Mouse (Mus musculus) hindbrain, postnatal 0 days (tissue): ENCODE data around the gene Rhox12. TPM values are rescaled to one million over a fixed set of nuclear protein-coding genes. Genes with fewer than 3 reads are reported as not detected.
A peak's percentile ranks its signal among the peaks of the same experiment; 100 is the strongest.

Experiments
- ATAC-seq: fragments of 200-750 bp; cut with Nextera tagmentation; 2 replicates; pipeline ENCODE4 v1.8.0; 2017; ENCODE audit warnings: mild to moderate bottlenecking, moderate TSS enrichment, moderate library complexity
- DNase-seq: peaks from one replicate; pipeline ENCODE4 v3.0.0-alpha.2; 2015; ENCODE audit warnings: low spot score
- H3K27ac ChIP-seq: fragments of 300-500 bp; sonication (generic); 2 replicates; pipeline ENCODE4 v1.5.1; 2014; ENCODE audit warnings: mild to moderate bottlenecking
- H3K27me3 ChIP-seq: fragments of 300-500 bp; sonication (generic); 2 replicates; pipeline ENCODE4 v1.6.1; 2014; ENCODE audit warnings: low read length, mixed read lengths; ENCODE audit not compliant: insufficient read depth
- H3K36me3 ChIP-seq: fragments of 300-500 bp; sonication (generic); 2 replicates; pipeline ENCODE4 v1.6.1; 2014; ENCODE audit warnings: low read length, mixed read lengths; ENCODE audit not compliant: insufficient read depth
- H3K4me1 ChIP-seq: fragments of 300-500 bp; sonication (generic); 2 replicates; pipeline ENCODE4 v1.6.1; 2014; ENCODE audit warnings: antibody characterized with exemption, low read length, mixed read lengths; ENCODE audit not compliant: insufficient read depth
- H3K4me2 ChIP-seq: fragments of 300-500 bp; sonication (generic); 2 replicates; pipeline ENCODE4 v1.6.1; 2014; ENCODE audit warnings: low read depth, mild to moderate bottlenecking, low read length, moderate library complexity, mixed read lengths
- H3K4me3 ChIP-seq: fragments of 300-500 bp; sonication (generic); 2 replicates; pipeline ENCODE4 v1.5.1; 2014; ENCODE audit warnings: low read length
- H3K9ac ChIP-seq: fragments of 300-500 bp; sonication (generic); replicated peaks from 2 replicates; pipeline ENCODE4 v1.6.1; 2014; ENCODE audit warnings: mild to moderate bottlenecking, low read length, moderate library complexity, mixed read lengths
- H3K9me3 ChIP-seq: fragments of 300-500 bp; sonication (generic); 2 replicates; pipeline ENCODE4 v1.6.1; 2016; ENCODE audit warnings: low read length, mixed read lengths
- CTCF ChIP-seq: IDR thresholded peaks from 2 replicates; pipeline ENCODE4 v1.5.1; 2016; ENCODE audit warnings: antibody characterized with exemption, control low read depth, low read depth
- WGBS: fragments of 180-500 bp; shearing (Covaris S2); extraction: QIAGEN DNeasy Blood & Tissue Kit; methylation state at CpG from one replicate; pipeline ENCODE4 v1.1.7; 2014; 5-methylcytosine and 5-hydroxymethylcytosine counted together
- polyA plus RNA-seq: library from polyadenylated mRNA; unstranded; fragments of >200 nt; fragmentation: Nextera tagmentation; extraction: Ambion mirVana; gene quantifications from 2 replicates; pipeline ENCODE4 v1.2.1, GENCODE M21; 2015
- total RNA-seq: library from RNA; depleted of rRNA; stranded (reverse); fragments of >200 nt; gene quantifications from 2 replicates; pipeline ENCODE4 v1.2.3, GENCODE M21; 2014; rRNA removed

Rhox12 gene
- total and polyA plus RNA-seq, 2 experiments from 2014 or later: not detected

DNA sequence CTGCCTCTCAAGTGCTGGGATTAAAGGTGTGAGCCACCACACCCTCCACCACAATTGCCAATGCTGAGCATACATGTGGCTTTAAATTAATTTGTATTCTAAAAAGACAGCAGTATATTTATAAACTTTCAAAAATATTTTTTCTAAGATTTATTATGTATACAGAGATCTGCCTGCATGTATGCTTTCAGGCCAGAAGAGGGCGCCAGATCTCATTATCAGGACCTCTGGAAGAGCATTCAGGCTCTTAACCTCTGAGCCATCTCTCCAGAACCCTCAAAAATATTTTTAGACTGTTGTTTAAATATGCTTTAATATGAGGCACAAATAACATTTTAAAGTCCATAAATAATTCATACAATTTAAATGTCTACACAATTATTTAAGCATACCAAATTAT lies 49.2 kb downstream of the Rhox12 start:
- peak; percentile 32 for DNase-seq

More for the DNA sequence above, 49.2 kb downstream of the Rhox12 start:
- TF ChIP-seq CTCF: peak; percentile 52
- Histone ChIP-seq H3K27ac (no peak overlapping the region), H3K4me1 (no peaks in the 10 kb centered on the region), H3K4me3 (no peak overlapping the region), H3K27me3 (no peaks in the 10 kb centered on the region), H3K36me3 (no peaks in the 10 kb centered on the region), H3K4me2 (no peak overlapping the region), H3K9ac (no peak overlapping the region), H3K9me3 (no peaks in the 10 kb centered on the region)
- no peak for ATAC-seq
- WGBS: 0% methylated on average over 1 of the region's 1 CpGs

Other genes starting within 250 kb of the Rhox12 start
- gene Rhox8, start 232.0 kb downstream of the Rhox12 start, total RNA-seq: not detected in 2 replicates
- gene Rhox8, start 232.0 kb downstream of the Rhox12 start, polyA plus RNA-seq: not detected in 2 replicates
- not detected in 2 replicates for gene Rhox7b, start 213.7 kb downstream of the Rhox12 start, total RNA-seq
- not detected in 2 replicates for gene Rhox7b, start 213.7 kb downstream of the Rhox12 start, polyA plus RNA-seq
- gene Rhox9, start 209.1 kb downstream of the Rhox12 start, total RNA-seq: not detected in 2 replicates
- not detected in 2 replicates for gene Rhox9, start 209.1 kb downstream of the Rhox12 start, polyA plus RNA-seq
- not detected in 2 replicates for gene Btg1-ps1, start 92.1 kb downstream of the Rhox12 start, total RNA-seq
- not detected in 2 replicates for gene Btg1-ps1, start 92.1 kb downstream of the Rhox12 start, polyA plus RNA-seq
- not detected in 2 replicates for gene Btg1-ps2, start 67.8 kb downstream of the Rhox12 start, total RNA-seq
- not detected in 2 replicates for gene Btg1-ps2, start 67.8 kb downstream of the Rhox12 start, polyA plus RNA-seq
- not detected in 2 replicates for gene Rhox10, start 44.4 kb downstream of the Rhox12 start, total RNA-seq
- gene Rhox10, start 44.4 kb downstream of the Rhox12 start, polyA plus RNA-seq: not detected in 2 replicates
- gene Rhox11, start 25.8 kb downstream of the Rhox12 start, total RNA-seq: not detected in 2 replicates
- gene Rhox11, start 25.8 kb downstream of the Rhox12 start, polyA plus RNA-seq: not detected in 2 replicates
- not detected in 2 replicates for gene Rhox13, start 10.3 kb upstream of the Rhox12 start, total RNA-seq
- not detected in 2 replicates for gene Rhox13, start 10.3 kb upstream of the Rhox12 start, polyA plus RNA-seq
- gene Zbtb33, start 78.9 kb upstream of the Rhox12 start, total RNA-seq: 20.5 and 26.8 TPM in 2 replicates
- 3.0 and 3.3 TPM in 2 replicates for gene Zbtb33, start 78.9 kb upstream of the Rhox12 start, polyA plus RNA-seq
- gene Tmem255a, start 141.5 kb upstream of the Rhox12 start, total RNA-seq: 41.4 and 48.4 TPM in 2 replicates
- 37.3 and 38.5 TPM in 2 replicates for gene Tmem255a, start 141.5 kb upstream of the Rhox12 start, polyA plus RNA-seq
- gene Atp1b4, start 205.3 kb upstream of the Rhox12 start, total RNA-seq: 0.47 TPM in 1 of 2 replicates, not detected in the other
- gene Atp1b4, start 205.3 kb upstream of the Rhox12 start, polyA plus RNA-seq: not detected in 2 replicates